Mouse (Mus musculus) G1E (cell line): Measurements from ENCODE around the gene Paxx. TPM values are rescaled to one million over a fixed set of nuclear protein-coding genes. Genes with fewer than 3 reads are reported as not detected.

Source experiments
- ATAC-seq: 2 replicates; pipeline ENCODE4 v1.8.0; 2016; ENCODE audit warnings: mild to moderate bottlenecking; ENCODE audit not compliant: insufficient number of reproducible peaks, poor library complexity, low FRiP score, severe bottlenecking; ENCODE audit errors: extremely low read depth
- DNase-seq: peaks from one replicate; pipeline ENCODE4 v3.0.0; 2012; ENCODE audit warnings: low spot score
- H3K27me3 ChIP-seq: 2 replicates; pipeline ENCODE4 v1.6.1; 2012; ENCODE audit warnings: mild to moderate bottlenecking, low read length, inconsistent platforms; ENCODE audit not compliant: insufficient read depth
- H3K36me3 ChIP-seq: replicated peaks from 2 replicates; pipeline ENCODE3; 2012; ENCODE audit warnings: mild to moderate bottlenecking, inconsistent platforms
- H3K4me1 ChIP-seq: 2 replicates; pipeline ENCODE4 v1.6.1; 2012; ENCODE audit warnings: low read depth, low read length, inconsistent platforms, mixed read lengths; ENCODE audit not compliant: insufficient read depth
- H3K4me3 ChIP-seq: 2 replicates; pipeline ENCODE4 v1.5.1; 2012; ENCODE audit warnings: low read depth, mild to moderate bottlenecking, inconsistent platforms, low read length, moderate library complexity, mixed read lengths
- H3K9me3 ChIP-seq: replicated peaks from 2 replicates; pipeline ENCODE4 v1.6.1; 2012; ENCODE audit warnings: inconsistent platforms
- CTCF ChIP-seq: IDR thresholded peaks from 2 replicates; pipeline ENCODE4 v1.5.1; 2012; ENCODE audit warnings: low read depth, low read length, inconsistent platforms, mixed read lengths
- GATA1 ChIP-seq: IDR thresholded peaks from 2 replicates; pipeline ENCODE4 v1.6.1; 2012; ENCODE audit warnings: borderline replicate concordance, low read length, inconsistent platforms, mixed read lengths
- GATA2 ChIP-seq: IDR thresholded peaks from 2 replicates; pipeline ENCODE4 v1.6.1; 2012; ENCODE audit warnings: low read depth, low read length, inconsistent platforms, borderline replicate concordance
- POLR2AphosphoS5 ChIP-seq: IDR thresholded peaks from 2 replicates; pipeline ENCODE4 v1.6.1; 2012; ENCODE audit warnings: low read depth, low read length, inconsistent platforms; ENCODE audit not compliant: insufficient replicate concordance
- TAL1 ChIP-seq: conservative IDR thresholded peaks from 2 replicates; pipeline ENCODE4 v1.6.1; 2012; ENCODE audit warnings: low read depth, low read length, inconsistent platforms, mixed read lengths
- polyA plus RNA-seq: library from polyadenylated mRNA; stranded (reverse); fragments of >175 nt; gene quantifications from 2 replicates; pipeline ENCODE4 v1.2.3, GENCODE M21; 2012
- total RNA-seq, 2 experiments: library from RNA; stranded (forward) in 1 of 2; stranded (reverse) in 1 of 2; fragments of 200-1000 nt in 1 of 2; fragments of >200 nt in 1 of 2; fragmentation: Nextera tagmentation in 1 of 2; gene quantifications; 2 replicates each; pipeline ENCODE4 v1.2.3; 2014 to 2017

Paxx gene
- total and polyA plus RNA-seq, 3 experiments = 14.2 to 43.4 (median 16.3) TPM

DNA sequence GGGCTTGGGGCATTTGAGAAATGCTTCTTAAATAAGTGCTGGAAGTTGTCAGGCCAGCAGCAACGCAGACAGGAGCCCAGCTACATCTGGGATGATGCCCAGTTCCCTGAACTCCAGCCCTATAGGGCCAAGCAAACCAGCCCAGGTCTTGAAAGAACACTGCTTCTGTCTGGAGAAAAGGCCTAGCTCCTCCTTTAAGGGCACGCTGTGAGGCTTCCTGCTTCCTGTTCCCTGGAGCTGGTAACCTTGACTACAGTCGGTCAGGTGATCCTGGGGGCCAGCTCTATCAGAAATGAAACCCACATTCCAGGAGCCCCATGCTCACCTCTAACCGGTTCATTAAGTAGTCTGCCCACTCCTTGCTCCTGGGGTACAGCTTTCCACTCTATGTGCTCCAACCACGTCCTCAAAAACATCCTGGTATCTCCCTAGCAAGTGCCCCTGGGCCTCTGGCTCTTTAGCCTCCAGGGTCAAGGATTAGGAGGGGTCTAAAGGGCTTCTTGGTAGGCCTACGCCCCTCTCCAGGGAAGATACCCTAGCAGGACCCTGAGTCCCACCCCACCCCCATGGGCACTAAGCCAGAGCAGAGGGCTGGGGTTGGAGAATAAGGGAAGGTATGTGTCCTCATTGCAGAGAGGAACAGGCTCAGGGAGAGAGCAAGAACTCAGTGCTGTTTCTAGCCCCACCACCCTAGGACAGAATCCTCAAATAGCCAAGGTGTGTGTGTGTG is 37.1 kb upstream of the Paxx start:
- ATAC-seq = peak; percentile 46; the same call in 1 of the 2 replicates
- H3K27me3 ChIP-seq = peaks cover 22% of the 10 kb centered on the region
- peak; percentile 73 for DNase-seq
- no peaks in the 10 kb centered on the region for H3K9me3 ChIP-seq
- peaks cover 15% of the 10 kb centered on the region for H3K36me3 ChIP-seq
- peak overlapping the region; percentile 7; the same call in 1 of the 2 replicates for H3K4me3 ChIP-seq
- H3K4me1 ChIP-seq = peaks cover 56% of the 10 kb centered on the region
- TF ChIP-seq GATA1 = no peak
- no peak for TF ChIP-seq POLR2AphosphoS5
- no peak for TF ChIP-seq TAL1
- no peak for TF ChIP-seq CTCF
- no peak for TF ChIP-seq GATA2

DNA sequence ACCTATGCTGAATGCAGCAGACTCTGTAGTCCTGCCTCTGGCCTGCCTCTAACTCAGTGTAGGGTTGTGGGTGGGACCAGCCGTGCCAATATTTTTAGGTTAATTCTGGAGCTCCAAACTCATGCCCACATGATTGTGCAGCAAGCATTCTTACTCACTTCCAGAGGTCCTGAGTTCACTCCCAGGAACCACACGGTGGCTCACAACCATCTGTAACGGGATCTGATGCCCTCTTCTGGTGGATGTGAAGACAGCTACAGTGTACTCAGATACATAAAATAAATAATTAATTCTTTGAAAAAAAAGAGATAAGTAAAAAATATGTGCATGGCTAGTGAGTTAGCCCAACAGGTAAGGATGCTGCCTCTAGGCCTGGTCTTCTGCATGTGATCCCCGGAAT is 35.6 kb upstream of the Paxx start:
- DNase-seq (no peak), ATAC-seq (no peak)
- Histone ChIP-seq H3K27me3 (peaks cover 37% of the 10 kb centered on the region), H3K4me1 (peaks cover 40% of the 10 kb centered on the region), H3K4me3 (no peak overlapping the region), H3K9me3 (no peaks in the 10 kb centered on the region), H3K36me3 (no peaks in the 10 kb centered on the region)
- TF ChIP-seq POLR2AphosphoS5 (no peak), CTCF (no peak), GATA1 (no peak)

DNA sequence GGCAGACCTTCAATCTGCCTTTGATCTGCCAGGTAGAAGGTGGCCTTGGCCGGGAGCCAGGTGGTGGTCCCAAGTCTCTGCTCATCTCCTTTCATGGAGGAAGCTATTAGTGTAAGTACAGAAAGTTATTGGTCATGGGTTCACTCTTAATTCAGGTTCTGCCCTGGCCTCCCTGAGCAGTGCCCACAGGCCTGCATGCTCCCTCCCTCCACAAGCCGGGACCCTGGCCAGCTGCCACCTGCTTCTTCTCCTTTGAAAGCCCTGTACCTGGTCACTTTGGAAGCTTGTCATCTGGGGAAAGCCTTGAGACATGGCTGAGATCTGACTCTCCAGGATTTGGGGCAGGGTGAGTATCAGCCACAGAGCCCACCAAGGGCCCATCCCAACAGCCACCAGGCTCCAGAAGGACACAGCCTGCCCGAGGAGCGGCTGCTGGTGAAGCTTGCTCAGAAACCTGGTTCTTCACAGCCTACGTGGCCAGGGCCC is 32.6 kb upstream of the Paxx start, which contains the start of gene Lcn12:
Lcn12 (minus strand) TSS at position 436 of the 486 bp plus-strand sequence.
- no peak for TF ChIP-seq POLR2AphosphoS5
- TF ChIP-seq TAL1 = no peak
- TF ChIP-seq GATA2 = no peak
- no peak for TF ChIP-seq GATA1
- TF ChIP-seq CTCF = no peak
- no peak for ATAC-seq
- Histone ChIP-seq H3K4me3 (no peak within 1 kb of the TSS), H3K27me3 (peaks cover 58% of the 10 kb centered on the region), H3K4me1 (peaks cover 18% of the 10 kb centered on the region), H3K36me3 (no peaks in the 10 kb centered on the region), H3K9me3 (no peaks in the 10 kb centered on the region)
- DNase-seq = no peak

DNA sequence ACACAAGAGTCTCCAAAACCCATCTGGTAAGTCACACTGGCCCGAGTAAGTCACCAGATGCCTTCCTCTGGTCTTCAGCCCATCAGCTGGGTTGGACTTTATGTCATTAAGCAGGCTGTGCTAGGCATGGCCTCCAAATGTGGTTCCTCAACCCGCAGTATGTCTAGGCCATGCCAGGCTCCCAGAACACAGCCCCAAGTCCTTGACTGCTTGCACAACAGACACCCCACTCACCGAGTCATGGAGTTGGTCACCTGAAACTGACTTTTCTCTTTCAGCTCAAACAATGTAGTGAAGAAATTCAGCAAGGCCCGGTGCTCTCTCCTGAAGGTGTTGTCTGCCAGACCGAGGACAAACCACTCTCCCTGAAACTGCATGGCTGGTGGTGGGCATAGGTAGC is 32.1 kb upstream of the Paxx start:
- DNase-seq = no peak

DNA sequence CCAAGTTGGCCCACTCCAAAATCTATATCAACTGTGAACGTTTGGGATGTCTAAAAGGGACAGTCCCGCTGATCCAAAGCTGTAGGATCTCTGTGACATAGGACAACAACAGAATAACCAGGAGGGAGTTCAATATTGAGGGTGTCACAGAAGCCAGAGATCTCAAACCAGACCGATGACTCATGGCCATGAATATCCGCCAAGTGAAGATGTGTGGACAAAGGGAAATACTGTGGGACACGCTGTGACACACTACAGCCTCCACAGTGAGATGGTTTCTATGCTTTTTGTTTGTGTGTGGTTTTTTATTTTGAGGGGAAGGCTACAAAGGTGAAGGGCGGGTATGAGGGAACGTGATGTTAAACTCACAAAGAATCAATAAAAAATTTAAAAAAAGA is 27.8 kb upstream of the Paxx start:
- H3K4me1 ChIP-seq = no peaks in the 10 kb centered on the region; the same call in 1 of the 2 replicates
- H3K36me3 ChIP-seq = no peaks in the 10 kb centered on the region
- H3K9me3 ChIP-seq = no peaks in the 10 kb centered on the region
- no peak for TF ChIP-seq GATA1
- TF ChIP-seq POLR2AphosphoS5 = no peak
- TF ChIP-seq GATA2 = no peak
- no peak for TF ChIP-seq CTCF
- no peak for TF ChIP-seq TAL1
- H3K4me3 ChIP-seq = no peak overlapping the region
- H3K27me3 ChIP-seq = peaks cover 77% of the 10 kb centered on the region
- no peak for DNase-seq
- ATAC-seq = no peak

More for the DNA sequence above, 32.1 kb upstream of the Paxx start:
- no peak for ATAC-seq
- no peaks in the 10 kb centered on the region for H3K9me3 ChIP-seq
- H3K27me3 ChIP-seq = peaks cover 63% of the 10 kb centered on the region
- no peaks in the 10 kb centered on the region for H3K36me3 ChIP-seq
- no peak overlapping the region for H3K4me3 ChIP-seq
- H3K4me1 ChIP-seq = peaks cover 12% of the 10 kb centered on the region
- no peak for TF ChIP-seq GATA1
- TF ChIP-seq POLR2AphosphoS5 = no peak
- no peak for TF ChIP-seq GATA2
- TF ChIP-seq TAL1 = no peak
- TF ChIP-seq CTCF = no peak

DNA sequence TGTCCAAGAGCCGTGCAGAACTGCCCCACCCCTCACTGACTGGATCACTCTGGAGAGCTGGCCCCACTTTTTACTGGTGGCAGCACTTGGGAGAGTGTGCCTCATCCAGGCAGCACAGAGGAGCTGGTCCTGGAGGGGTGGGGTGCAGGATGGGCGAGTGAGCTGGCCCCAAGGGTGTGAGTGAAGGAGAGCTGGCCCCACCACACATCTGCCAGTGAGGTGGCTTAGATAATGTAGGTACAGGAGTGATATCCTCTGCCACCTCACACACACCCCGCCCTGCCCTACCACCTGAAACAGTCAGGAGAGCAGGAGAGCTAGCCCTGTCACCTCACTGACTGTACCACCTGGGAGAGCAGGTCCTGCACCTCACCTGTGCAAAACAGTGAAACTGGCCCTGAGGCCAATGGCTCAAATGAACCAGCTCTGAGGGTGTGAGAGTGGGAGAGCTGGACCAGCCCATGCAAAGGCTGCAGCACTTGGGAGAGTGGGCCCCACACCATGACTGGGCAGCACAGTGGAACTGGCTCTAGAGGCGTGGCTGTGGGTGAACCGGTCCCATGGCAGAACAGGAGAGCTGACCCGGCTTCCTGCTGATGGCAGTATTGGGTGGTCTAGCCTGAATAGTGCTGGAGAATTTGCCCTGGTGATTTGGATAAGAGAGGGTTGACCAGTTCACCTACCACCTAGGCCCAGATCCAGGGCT is 27.2 kb upstream of the Paxx start:
- Histone ChIP-seq H3K4me1 (no peaks in the 10 kb centered on the region; the same call in 1 of the 2 replicates), H3K27me3 (peaks cover 77% of the 10 kb centered on the region), H3K9me3 (no peaks in the 10 kb centered on the region), H3K36me3 (no peaks in the 10 kb centered on the region), H3K4me3 (no peak overlapping the region; the same call in 1 of the 2 replicates)
- DNase-seq (no peak), ATAC-seq (no peak)
- TF ChIP-seq GATA1 (no peak), TAL1 (no peak), POLR2AphosphoS5 (no peak), CTCF (no peak), GATA2 (no peak)
